Mouse (Mus musculus): ENCODE measurements at regions not wholly inside any gene's neighbourhood (a gene's known extent, or its start where the extent isn't known, plus 50 kb on each side); places are given as distances from the start of the nearest gene placed in this dataset.

DNA sequence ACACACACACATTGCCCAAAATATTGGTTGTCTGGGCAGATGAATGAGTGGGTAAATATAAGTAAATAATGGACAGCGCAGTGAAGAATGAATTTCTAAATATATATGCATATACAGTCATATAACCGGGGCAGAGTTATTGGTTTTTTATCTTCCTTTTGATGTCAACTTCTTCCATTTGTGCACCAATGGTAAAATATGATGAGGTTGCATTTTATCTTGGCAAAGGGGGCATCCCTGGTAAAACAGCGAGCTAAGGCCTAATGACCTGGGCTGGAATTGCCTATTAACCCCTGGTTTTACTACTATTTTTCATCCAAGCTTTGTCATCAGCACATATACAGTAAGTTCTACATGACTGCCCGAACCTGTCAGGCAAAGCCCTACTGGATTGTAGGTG, 253.2 kb downstream of the Epha4 start:
- H3K4me3 ChIP-seq (ENCODE audit: low read depth, low read length), result no peak overlapping the region
- DNase-seq (ENCODE audit: low spot score), result no peak
- no peaks in the 10 kb centered on the region for H3K4me1 ChIP-seq (replicated peaks; ENCODE audit: control insufficient read depth, insufficient read depth, low read length)
- ATAC-seq (replicated peaks; ENCODE audit: low FRiP score, low TSS enrichment, low read depth), result no peak
- H3K27me3 ChIP-seq (replicated peaks; ENCODE audit: control insufficient read depth, insufficient read depth, low read length), result no peaks in the 10 kb centered on the region
- no peak overlapping the region for H3K9ac ChIP-seq (ENCODE audit: low read length)
- WGBS, result 94% methylated on average over 4 of the region's 4 CpGs
- H3K27ac ChIP-seq (ENCODE audit: low read depth), result no peak overlapping the region
- H3K36me3 ChIP-seq (ENCODE audit: control insufficient read depth, insufficient read depth, low read length), result no peaks in the 10 kb centered on the region
- no peaks in the 10 kb centered on the region for H3K9me3 ChIP-seq (ENCODE audit: control insufficient read depth, low read length)
- H3K4me2 ChIP-seq (ENCODE audit: low read length), result no peak overlapping the region

DNA sequence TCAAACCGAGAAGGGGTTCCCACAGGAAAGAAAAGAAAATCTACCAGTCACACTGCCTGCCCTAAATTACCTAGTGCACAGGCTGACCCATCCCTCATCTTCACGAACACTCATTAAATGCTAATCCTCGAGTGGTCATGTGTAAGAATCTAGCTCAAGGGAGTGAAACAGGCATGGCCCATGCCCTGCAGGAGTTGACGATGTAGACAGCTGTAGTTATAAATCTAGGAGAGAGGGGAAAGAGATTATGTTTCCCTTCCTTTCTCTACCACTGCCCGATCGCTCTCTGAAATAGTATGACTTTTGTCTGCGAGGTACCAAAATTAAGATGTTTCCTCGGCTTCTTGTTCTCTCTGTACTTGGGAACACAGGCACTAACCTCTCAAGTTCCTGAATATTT, 249.2 kb downstream of the Epha4 start:
- H3K4me1 ChIP-seq (replicated peaks; ENCODE audit: control insufficient read depth, insufficient read depth, low read length), result no peaks in the 10 kb centered on the region
- DNase-seq (ENCODE audit: low spot score), result no peak
- no peaks in the 10 kb centered on the region for H3K9me3 ChIP-seq (ENCODE audit: control insufficient read depth, low read length)
- H3K4me3 ChIP-seq (ENCODE audit: low read depth, low read length), result no peak overlapping the region
- no peak for ATAC-seq (replicated peaks; ENCODE audit: low FRiP score, low TSS enrichment, low read depth)
- no peak overlapping the region for H3K27ac ChIP-seq (ENCODE audit: low read depth)
- H3K27me3 ChIP-seq (replicated peaks; ENCODE audit: control insufficient read depth, insufficient read depth, low read length), result no peaks in the 10 kb centered on the region
- no peak overlapping the region for H3K9ac ChIP-seq (ENCODE audit: low read length)
- H3K4me2 ChIP-seq (ENCODE audit: low read length), result no peak overlapping the region
- WGBS, result 60% methylated on average over 8 of the region's 8 CpGs
- H3K36me3 ChIP-seq (ENCODE audit: control insufficient read depth, insufficient read depth, low read length), result no peaks in the 10 kb centered on the region

DNA sequence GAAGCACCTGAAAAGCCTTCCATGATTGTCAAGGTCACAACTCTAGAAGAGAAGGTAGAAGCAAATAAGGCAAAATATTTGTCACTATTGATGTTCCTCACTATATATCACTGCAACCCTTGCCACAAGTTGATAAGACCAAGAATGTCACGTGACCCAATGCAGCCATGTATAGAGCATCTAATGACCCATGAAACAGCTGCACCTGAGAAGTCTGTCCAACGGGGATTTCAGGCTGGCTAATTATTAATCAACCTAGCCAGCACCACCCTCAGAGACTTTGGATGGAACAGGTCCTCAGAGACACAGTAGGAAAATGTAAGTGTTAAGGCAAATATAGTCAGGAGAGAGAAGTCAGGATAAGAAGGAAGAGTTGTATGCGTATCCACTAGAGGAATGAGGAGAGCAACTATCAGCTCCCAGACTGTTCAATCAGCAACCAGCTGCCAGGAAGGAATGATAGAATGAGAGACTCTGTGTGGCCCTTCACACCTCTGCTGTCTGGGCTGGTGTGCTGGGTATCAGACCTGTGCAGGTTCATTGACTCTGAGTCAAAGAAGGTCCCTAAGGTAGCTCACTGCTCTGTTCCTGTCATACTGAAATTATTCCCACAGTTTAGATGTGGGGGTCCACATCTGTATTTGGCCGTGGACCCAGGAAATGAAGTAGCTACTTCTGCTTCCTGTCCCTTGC, 247.4 kb downstream of the Epha4 start:
- H3K27ac ChIP-seq (ENCODE audit: low read depth), result no peak overlapping the region
- no peak overlapping the region for H3K4me3 ChIP-seq (ENCODE audit: low read depth, low read length)
- no peaks in the 10 kb centered on the region for H3K9me3 ChIP-seq (ENCODE audit: control insufficient read depth, low read length)
- 79% methylated on average over 4 of the region's 4 CpGs for WGBS
- H3K36me3 ChIP-seq (ENCODE audit: control insufficient read depth, insufficient read depth, low read length), result no peaks in the 10 kb centered on the region
- no peaks in the 10 kb centered on the region for H3K27me3 ChIP-seq (replicated peaks; ENCODE audit: control insufficient read depth, insufficient read depth, low read length)
- DNase-seq (ENCODE audit: low spot score) (no peak), ATAC-seq (replicated peaks; ENCODE audit: low FRiP score, low TSS enrichment, low read depth) (0 out of 2 replicates have a peak, but pooled peaks have one; percentile 60)
- H3K9ac ChIP-seq (ENCODE audit: low read length), result no peak overlapping the region
- H3K4me2 ChIP-seq (ENCODE audit: low read length), result no peak overlapping the region
- no peaks in the 10 kb centered on the region for H3K4me1 ChIP-seq (replicated peaks; ENCODE audit: control insufficient read depth, insufficient read depth, low read length)

DNA sequence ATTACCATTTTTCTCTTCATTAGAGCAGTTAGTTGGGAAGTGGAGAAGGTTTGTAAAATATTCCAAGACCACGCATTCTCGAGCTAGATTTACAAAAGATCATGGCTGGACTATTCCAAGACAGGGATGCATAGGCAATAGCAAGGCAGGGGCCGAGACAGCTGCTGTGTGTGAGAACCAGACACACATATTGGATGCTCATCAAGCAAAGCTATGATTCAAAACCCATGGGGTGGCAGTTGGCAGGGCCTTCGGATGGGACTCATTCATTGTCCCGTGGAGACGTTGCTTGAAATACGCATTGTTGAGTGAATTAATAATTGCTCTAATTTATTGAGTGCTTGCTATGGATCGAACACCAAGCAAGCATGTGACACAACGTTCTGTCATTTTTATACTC, 239.6 kb downstream of the Epha4 start:
- H3K9me3 ChIP-seq (ENCODE audit: control insufficient read depth, low read length), result no peaks in the 10 kb centered on the region
- H3K4me1 ChIP-seq (replicated peaks; ENCODE audit: control insufficient read depth, insufficient read depth, low read length), result no peaks in the 10 kb centered on the region
- no peak overlapping the region for H3K4me3 ChIP-seq (ENCODE audit: low read depth, low read length)
- no peak overlapping the region for H3K9ac ChIP-seq (ENCODE audit: low read length)
- WGBS, result 93% methylated on average over 9 of the region's 9 CpGs
- no peak overlapping the region for H3K4me2 ChIP-seq (ENCODE audit: low read length)
- no peaks in the 10 kb centered on the region for H3K36me3 ChIP-seq (ENCODE audit: control insufficient read depth, insufficient read depth, low read length)
- H3K27ac ChIP-seq (ENCODE audit: low read depth), result no peak overlapping the region
- DNase-seq (ENCODE audit: low spot score), result no peak
- no peak for ATAC-seq (replicated peaks; ENCODE audit: low FRiP score, low TSS enrichment, low read depth)
- H3K27me3 ChIP-seq (replicated peaks; ENCODE audit: control insufficient read depth, insufficient read depth, low read length), result no peaks in the 10 kb centered on the region

GRCm38 (mm10) chr1:77279566-77279965, 235.3 kb downstream of the Epha4 start:
- no peaks in the 10 kb centered on the region for H3K27me3 ChIP-seq (replicated peaks; ENCODE audit: control insufficient read depth, insufficient read depth, low read length)
- no peaks in the 10 kb centered on the region for H3K36me3 ChIP-seq (ENCODE audit: control insufficient read depth, insufficient read depth, low read length)
- 69% methylated on average over 7 of the region's 7 CpGs for WGBS
- H3K4me1 ChIP-seq (replicated peaks; ENCODE audit: control insufficient read depth, insufficient read depth, low read length), result no peaks in the 10 kb centered on the region
- H3K4me2 ChIP-seq (ENCODE audit: low read length), result no peak overlapping the region
- no peak for ATAC-seq (replicated peaks; ENCODE audit: low FRiP score, low TSS enrichment, low read depth)
- no peak overlapping the region for H3K9ac ChIP-seq (ENCODE audit: low read length)
- no peak overlapping the region for H3K27ac ChIP-seq (ENCODE audit: low read depth)
- DNase-seq (ENCODE audit: low spot score), result no peak
- no peaks in the 10 kb centered on the region for H3K9me3 ChIP-seq (ENCODE audit: control insufficient read depth, low read length)
- H3K4me3 ChIP-seq (ENCODE audit: low read depth, low read length), result no peak overlapping the region

- Histone ChIP-seq H3K9me3 (ENCODE audit: control insufficient read depth, low read length) (peaks cover 4% of the 10 kb centered on the region; the same call in 1 of the 2 replicates), H3K4me2 (ENCODE audit: low read length) (no peak overlapping the region), H3K4me3 (ENCODE audit: low read depth, low read length) (no peak overlapping the region), H3K36me3 (ENCODE audit: control insufficient read depth, insufficient read depth, low read length) (no peaks in the 10 kb centered on the region), H3K9ac (ENCODE audit: low read length) (no peak overlapping the region), H3K4me1 (replicated peaks; ENCODE audit: control insufficient read depth, insufficient read depth, low read length) (no peaks in the 10 kb centered on the region), H3K27ac (ENCODE audit: low read depth) (no peak overlapping the region), H3K27me3 (replicated peaks; ENCODE audit: control insufficient read depth, insufficient read depth, low read length) (no peaks in the 10 kb centered on the region)
- WGBS, result 83% methylated on average over 11 of the region's 11 CpGs
- no peak for DNase-seq (ENCODE audit: low spot score)
- no peak for ATAC-seq (replicated peaks; ENCODE audit: low FRiP score, low TSS enrichment, low read depth)
These were observed 234.4 kb downstream of the Epha4 start for GRCm38 (mm10) chr1:77280373-77281038.

DNA sequence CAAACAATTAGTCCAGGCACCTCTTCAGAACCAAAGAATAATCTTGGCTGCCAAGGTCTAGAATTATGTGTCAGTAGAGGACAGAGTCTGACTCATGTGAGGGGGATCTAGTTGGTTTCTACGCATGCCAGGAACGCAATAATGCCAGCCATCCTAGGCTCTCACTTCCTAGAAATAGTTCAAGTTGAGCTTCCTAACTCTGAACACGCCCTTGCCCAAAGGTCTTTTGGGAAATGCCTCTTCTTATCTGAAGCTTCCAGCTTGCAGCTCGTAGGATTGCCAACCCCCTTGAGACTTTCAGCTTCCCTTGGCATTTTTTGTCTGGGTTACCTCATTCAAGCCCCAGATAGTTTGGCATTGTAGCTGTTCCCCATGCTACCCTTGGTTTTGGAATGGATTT, 233.1 kb downstream of the Epha4 start:
- no peak overlapping the region for H3K4me3 ChIP-seq (ENCODE audit: low read depth, low read length)
- H3K4me2 ChIP-seq (ENCODE audit: low read length), result no peak overlapping the region
- no peaks in the 10 kb centered on the region for H3K36me3 ChIP-seq (ENCODE audit: control insufficient read depth, insufficient read depth, low read length)
- no peak overlapping the region for H3K27ac ChIP-seq (ENCODE audit: low read depth)
- no peak overlapping the region for H3K9ac ChIP-seq (ENCODE audit: low read length)
- H3K4me1 ChIP-seq (replicated peaks; ENCODE audit: control insufficient read depth, insufficient read depth, low read length), result no peaks in the 10 kb centered on the region
- 81% methylated on average over 4 of the region's 4 CpGs for WGBS
- no peaks in the 10 kb centered on the region for H3K27me3 ChIP-seq (replicated peaks; ENCODE audit: control insufficient read depth, insufficient read depth, low read length)
- DNase-seq (ENCODE audit: low spot score) (no peak), ATAC-seq (replicated peaks; ENCODE audit: low FRiP score, low TSS enrichment, low read depth) (no peak)
- H3K9me3 ChIP-seq (ENCODE audit: control insufficient read depth, low read length), result peaks cover 4% of the 10 kb centered on the region; the same call in 1 of the 2 replicates

DNA sequence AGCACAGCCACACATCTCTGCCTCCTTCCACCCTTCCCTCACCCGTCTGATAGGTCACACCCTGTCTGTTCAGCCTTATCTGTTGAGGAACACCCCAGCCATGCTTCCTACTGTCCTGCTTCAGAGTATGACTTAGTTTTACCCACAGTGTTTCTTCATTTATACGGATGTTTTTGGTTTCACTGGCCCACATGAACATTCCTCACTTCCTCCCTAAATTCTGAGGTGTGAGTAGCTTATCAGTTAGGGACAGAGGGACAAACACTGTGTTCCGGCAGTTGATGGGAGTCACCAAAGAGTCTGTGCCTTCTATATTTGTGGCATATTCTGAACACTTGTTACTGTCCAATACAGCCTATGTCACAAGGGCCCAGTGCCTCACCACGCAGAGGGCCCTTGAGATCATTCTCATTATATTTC, 216.2 kb downstream of the Epha4 start:
- 72% methylated on average over 4 of the region's 4 CpGs for WGBS
- Histone ChIP-seq H3K4me3 (ENCODE audit: low read depth, low read length) (no peak overlapping the region), H3K4me1 (replicated peaks; ENCODE audit: control insufficient read depth, insufficient read depth, low read length) (no peaks in the 10 kb centered on the region), H3K4me2 (ENCODE audit: low read length) (no peak overlapping the region), H3K9ac (ENCODE audit: low read length) (no peak overlapping the region), H3K27ac (ENCODE audit: low read depth) (no peak overlapping the region), H3K27me3 (replicated peaks; ENCODE audit: control insufficient read depth, insufficient read depth, low read length) (no peaks in the 10 kb centered on the region), H3K9me3 (ENCODE audit: control insufficient read depth, low read length) (no peaks in the 10 kb centered on the region), H3K36me3 (ENCODE audit: control insufficient read depth, insufficient read depth, low read length) (no peaks in the 10 kb centered on the region)
- ATAC-seq (replicated peaks; ENCODE audit: low FRiP score, low TSS enrichment, low read depth) (no peak), DNase-seq (ENCODE audit: low spot score) (no peak)

DNA sequence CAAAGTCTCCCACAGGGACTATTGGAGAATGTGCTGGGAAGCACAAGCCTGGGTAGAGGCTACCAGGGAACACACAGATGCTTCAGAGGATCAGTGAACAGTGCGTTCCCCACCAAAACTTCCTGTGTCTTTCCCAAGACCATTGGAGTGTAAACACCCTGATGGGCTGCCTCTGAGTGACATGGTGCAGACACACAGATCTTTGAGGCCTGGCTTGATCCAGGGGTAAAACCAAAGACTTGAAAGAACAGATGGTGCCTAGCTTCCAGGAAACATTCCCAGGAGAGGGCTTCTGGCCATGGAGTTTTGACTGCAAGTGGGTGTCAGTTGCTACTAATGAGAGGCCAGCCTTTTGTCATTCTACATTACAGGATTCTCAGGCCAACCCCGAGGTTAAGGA, 214.1 kb downstream of the Epha4 start:
- ATAC-seq (replicated peaks; ENCODE audit: low FRiP score, low TSS enrichment, low read depth) (no peak), DNase-seq (ENCODE audit: low spot score) (no peak)
- Histone ChIP-seq H3K36me3 (ENCODE audit: control insufficient read depth, insufficient read depth, low read length) (no peaks in the 10 kb centered on the region), H3K4me2 (ENCODE audit: low read length) (no peak overlapping the region), H3K9me3 (ENCODE audit: control insufficient read depth, low read length) (no peaks in the 10 kb centered on the region), H3K9ac (ENCODE audit: low read length) (no peak overlapping the region), H3K27me3 (replicated peaks; ENCODE audit: control insufficient read depth, insufficient read depth, low read length) (no peaks in the 10 kb centered on the region), H3K4me1 (replicated peaks; ENCODE audit: control insufficient read depth, insufficient read depth, low read length) (no peaks in the 10 kb centered on the region; the same call in 1 of the 2 replicates), H3K4me3 (ENCODE audit: low read depth, low read length) (no peak overlapping the region), H3K27ac (ENCODE audit: low read depth) (no peak overlapping the region)
- WGBS, result 33% methylated on average over 2 of the region's 2 CpGs
